Mouse (Mus musculus): ENCODE data around the gene Vps51. TPM values are rescaled to one million over a fixed set of nuclear protein-coding genes. Genes with fewer than 3 reads are reported as not detected.

Vps51 gene
- polyA plus RNA-seq (2016; fragmentation: Nextera tagmentation; extraction: Ambion mirVana): 67.7 and 72.7 TPM in 2 replicates

DNA sequence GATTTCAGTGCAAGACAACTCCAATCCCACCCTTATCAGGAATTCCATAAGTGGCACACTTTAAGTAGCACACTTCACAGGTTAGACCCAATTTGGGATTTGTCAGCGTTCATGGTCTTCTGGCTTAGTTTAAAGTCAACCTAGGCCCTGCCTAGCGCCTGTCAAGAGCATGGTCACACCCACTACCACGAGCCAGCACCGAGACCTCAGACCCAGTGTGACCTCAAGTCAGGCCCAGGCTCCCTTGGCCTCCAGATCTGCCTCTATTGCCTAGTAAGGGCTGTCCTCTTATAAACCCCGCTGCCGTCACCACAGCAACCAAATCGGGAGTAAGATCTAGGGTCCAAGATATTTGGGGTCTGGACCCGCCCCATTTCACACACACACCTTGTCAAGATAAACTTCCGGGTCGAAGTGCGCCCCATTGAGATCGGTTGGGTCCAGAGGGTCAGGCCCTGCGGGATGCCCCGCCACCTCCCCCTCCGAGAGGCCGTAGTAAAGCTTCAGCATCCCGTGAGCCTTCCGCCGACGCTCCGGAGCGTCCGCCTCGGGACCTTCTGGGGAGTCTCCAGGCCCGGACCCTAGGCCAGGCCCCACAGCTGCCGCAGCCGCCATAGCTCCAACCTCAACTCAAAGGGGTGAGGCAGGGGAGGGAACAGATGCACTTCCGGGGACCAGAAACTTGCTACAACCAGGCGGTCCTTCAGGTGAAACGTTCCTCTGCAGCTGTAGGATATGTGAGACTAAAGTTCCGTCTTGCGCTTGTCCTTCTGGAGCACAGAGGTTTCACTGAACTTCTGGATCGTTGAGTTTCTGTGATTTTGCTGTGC is at the start of gene Vps51:
Gene Vps51 (minus strand): TSS at position 668 of the 830 bp plus-strand sequence.
- Histone ChIP-seq H3K27ac (peak within 1 kb of the TSS; percentile 80), H3K4me1 (replicated peaks) (peaks cover 14% of the 10 kb centered on the region), H3K4me2 (peak within 1 kb of the TSS; percentile 90), H3K36me3 (peaks cover 51% of the 10 kb centered on the region), H3K9ac (replicated peaks) (peak within 1 kb of the TSS; percentile 77), H3K27me3 (no peaks in the 10 kb centered on the region), H3K4me3 (replicated peaks) (peak within 1 kb of the TSS; percentile 78), H3K9me3 (no peaks in the 10 kb centered on the region)
- peak; percentile 84 for ATAC-seq (ENCODE audit: insufficient number of reproducible peaks, insufficient read depth, low FRiP score, low TSS enrichment, low read depth)
- WGBS: 1% methylated on average over 33 of the region's 33 CpGs

- H3K36me3 ChIP-seq: peaks cover 10% of the 10 kb centered on the region; the same call in 1 of the 2 replicates
- H3K4me2 ChIP-seq: no peak overlapping the region
- H3K9ac ChIP-seq (replicated peaks): no peak overlapping the region
- H3K27me3 ChIP-seq: no peaks in the 10 kb centered on the region
- peaks cover 10% of the 10 kb centered on the region; the same call in 1 of the 2 replicates for H3K4me1 ChIP-seq (replicated peaks)
- H3K4me3 ChIP-seq (replicated peaks): no peak overlapping the region
- WGBS: 22% methylated on average over 4 of the region's 4 CpGs
- ATAC-seq (ENCODE audit: insufficient number of reproducible peaks, insufficient read depth, low FRiP score, low TSS enrichment, low read depth): no peak
- H3K9me3 ChIP-seq: no peaks in the 10 kb centered on the region
- H3K27ac ChIP-seq: no peak overlapping the region
These were observed 49.3 kb upstream of the Vps51 start for GRCm38 (mm10) chr19:6126289-6126688.

DNA sequence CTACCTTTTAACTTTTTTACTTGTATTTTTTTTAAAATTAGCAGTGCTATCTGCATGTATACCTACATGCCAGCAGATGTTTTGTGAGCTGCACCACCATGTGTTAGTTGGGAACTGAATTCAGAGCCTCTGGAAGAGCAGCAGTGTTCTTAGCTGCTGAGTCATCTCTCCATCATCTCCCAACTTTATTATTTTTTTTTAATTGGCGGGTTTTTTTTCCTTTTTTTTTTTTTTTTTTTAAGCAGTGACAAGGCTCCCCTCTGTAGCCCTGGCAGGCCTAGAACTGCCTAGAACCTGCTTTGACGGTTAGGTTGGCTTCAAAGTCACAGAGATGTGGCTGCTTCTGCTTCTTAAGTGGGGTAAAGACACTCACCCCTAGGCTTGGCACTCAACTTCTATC is 47.9 kb upstream of the Vps51 start:
- Histone ChIP-seq H3K4me3 (replicated peaks) (no peak overlapping the region), H3K36me3 (peaks cover 21% of the 10 kb centered on the region; the same call in 1 of the 2 replicates), H3K9ac (replicated peaks) (no peak overlapping the region), H3K27ac (no peak overlapping the region), H3K27me3 (no peaks in the 10 kb centered on the region), H3K4me1 (replicated peaks) (peaks cover 10% of the 10 kb centered on the region; the same call in 1 of the 2 replicates), H3K4me2 (no peak overlapping the region), H3K9me3 (no peaks in the 10 kb centered on the region)
- 83% methylated on average over 2 of the region's 2 CpGs for WGBS
- ATAC-seq (ENCODE audit: insufficient number of reproducible peaks, insufficient read depth, low FRiP score, low TSS enrichment, low read depth): no peak

DNA sequence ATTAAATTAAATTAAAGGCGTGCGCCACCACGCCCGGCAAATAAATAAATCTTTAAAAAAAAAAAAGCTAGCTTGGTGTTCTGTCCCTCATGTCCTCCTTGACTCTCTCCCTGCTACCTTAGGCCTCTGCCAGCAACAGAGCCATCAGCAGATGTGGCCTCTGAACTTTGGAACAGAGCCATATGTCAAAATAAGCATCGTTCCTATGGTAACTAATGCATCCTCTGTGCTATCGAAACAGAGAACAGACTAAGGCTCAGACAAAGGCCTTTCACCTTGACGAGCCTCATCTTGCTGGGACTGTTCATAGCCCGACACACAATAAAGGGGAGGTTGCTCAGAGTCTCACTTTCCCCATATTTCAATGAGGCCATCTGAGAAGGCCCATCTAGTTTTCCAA is 46.3 kb upstream of the Vps51 start:
- no peak for ATAC-seq (ENCODE audit: insufficient number of reproducible peaks, insufficient read depth, low FRiP score, low TSS enrichment, low read depth)
- H3K9me3 ChIP-seq: no peaks in the 10 kb centered on the region
- H3K4me3 ChIP-seq (replicated peaks): no peak overlapping the region
- H3K27me3 ChIP-seq: no peaks in the 10 kb centered on the region
- H3K4me2 ChIP-seq: no peak overlapping the region
- H3K9ac ChIP-seq (replicated peaks): no peak overlapping the region
- WGBS: 65% methylated on average over 8 of the region's 8 CpGs
- H3K4me1 ChIP-seq (replicated peaks): peaks cover 18% of the 10 kb centered on the region
- H3K27ac ChIP-seq: no peak overlapping the region
- H3K36me3 ChIP-seq: peaks cover 21% of the 10 kb centered on the region; the same call in 1 of the 2 replicates

GRCm38 (mm10) chr19:6121761-6122160 is 44.7 kb upstream of the Vps51 start:
- peaks cover 25% of the 10 kb centered on the region for H3K4me1 ChIP-seq (replicated peaks)
- peak overlapping the region; percentile 42; the same call in 1 of the 2 replicates for H3K9ac ChIP-seq (replicated peaks)
- ATAC-seq (ENCODE audit: insufficient number of reproducible peaks, insufficient read depth, low FRiP score, low TSS enrichment, low read depth): no peak
- H3K27ac ChIP-seq: no peak overlapping the region
- no peaks in the 10 kb centered on the region for H3K27me3 ChIP-seq
- no peaks in the 10 kb centered on the region for H3K9me3 ChIP-seq
- H3K4me3 ChIP-seq (replicated peaks): no peak overlapping the region
- WGBS: 21% methylated on average over 19 of the region's 19 CpGs
- H3K4me2 ChIP-seq: no peak overlapping the region
- H3K36me3 ChIP-seq: peaks cover 21% of the 10 kb centered on the region; the same call in 1 of the 2 replicates

DNA sequence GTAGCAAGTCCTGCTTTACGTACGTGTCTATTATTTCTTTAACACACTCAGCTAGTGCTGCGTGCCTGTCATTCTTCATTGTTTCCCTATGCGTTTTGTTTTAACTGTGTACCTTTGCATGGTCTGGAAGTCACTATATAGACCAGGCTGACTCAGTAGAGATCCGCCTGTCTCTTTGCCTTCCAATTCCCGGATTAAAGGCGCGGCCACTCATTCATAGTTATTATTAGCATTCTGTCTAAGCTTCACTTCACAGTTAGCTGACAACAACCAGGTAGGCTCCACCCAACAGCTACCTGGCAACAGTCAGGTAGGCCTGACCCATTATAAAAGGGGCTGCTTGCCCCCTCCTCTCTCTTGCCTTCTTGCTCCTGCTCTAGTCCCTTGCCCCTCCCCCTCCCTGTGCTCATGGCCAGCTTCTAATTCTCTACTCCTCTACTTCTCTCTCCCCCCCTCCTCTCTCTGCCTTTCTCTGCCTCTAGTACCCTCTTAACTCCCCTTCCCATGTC is 41.7 kb upstream of the Vps51 start:
- peak; percentile 12; the same call in 1 of the 2 replicates for ATAC-seq (ENCODE audit: insufficient number of reproducible peaks, insufficient read depth, low FRiP score, low TSS enrichment, low read depth)
- WGBS: 4% methylated on average over 8 of the region's 8 CpGs

GRCm38 (mm10) chr19:6117986-6118676 is 41.1 kb upstream of the Vps51 start, which contains the start of gene Sac3d1:
Gene Sac3d1 (minus strand): TSS chr19:6118650.
- Histone ChIP-seq H3K36me3 (peaks cover 51% of the 10 kb centered on the region), H3K27me3 (no peaks in the 10 kb centered on the region), H3K9me3 (no peaks in the 10 kb centered on the region), H3K9ac (replicated peaks) (peak within 1 kb of the TSS; percentile 88), H3K4me2 (peak within 1 kb of the TSS; percentile 88), H3K4me3 (replicated peaks) (peak within 1 kb of the TSS; percentile 91), H3K27ac (peak within 1 kb of the TSS; percentile 97), H3K4me1 (replicated peaks) (peaks cover 29% of the 10 kb centered on the region)
- WGBS: under 1% methylated on average over 77 of the region's 77 CpGs
- peak; percentile 72 for ATAC-seq (ENCODE audit: insufficient number of reproducible peaks, insufficient read depth, low FRiP score, low TSS enrichment, low read depth)

More for the DNA sequence above, 41.7 kb upstream of the Vps51 start:
- Histone ChIP-seq H3K36me3 (peaks cover 49% of the 10 kb centered on the region), H3K4me1 (replicated peaks) (peaks cover 29% of the 10 kb centered on the region), H3K4me3 (replicated peaks) (peak overlapping the region; percentile 91), H3K9ac (replicated peaks) (peak overlapping the region; percentile 88), H3K4me2 (peak overlapping the region; percentile 88), H3K27me3 (no peaks in the 10 kb centered on the region), H3K27ac (peak overlapping the region; percentile 97), H3K9me3 (no peaks in the 10 kb centered on the region)

DNA sequence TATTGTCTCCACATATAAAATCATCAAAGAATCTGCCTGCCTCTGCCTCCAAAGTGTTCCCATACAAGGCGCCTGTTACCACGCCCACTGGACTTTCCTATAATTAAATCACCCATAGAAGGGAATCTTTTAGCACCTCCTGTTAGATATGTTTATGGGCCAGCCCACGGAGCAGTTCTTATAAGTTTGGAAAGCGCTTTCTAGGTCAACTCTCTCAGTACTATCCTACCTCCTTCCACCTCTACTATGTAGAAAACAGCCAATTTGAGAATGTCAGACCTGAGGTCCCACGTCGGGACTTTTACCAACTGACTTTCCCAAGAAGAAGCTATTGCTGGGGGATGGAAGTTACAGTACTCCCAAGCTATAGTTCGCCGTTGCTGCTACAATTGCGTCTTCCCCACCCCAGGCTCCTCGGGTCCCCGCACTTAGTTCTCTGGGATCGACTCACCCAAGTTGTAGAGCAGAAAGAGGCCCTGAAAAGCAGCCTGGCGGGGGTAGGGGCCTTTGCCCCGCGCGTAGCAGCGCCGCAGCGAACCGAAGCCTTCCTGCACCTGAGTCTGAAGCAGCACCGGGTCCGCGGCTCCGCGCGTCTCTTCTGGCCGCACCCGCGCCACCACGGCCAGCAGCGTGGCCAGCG is 40.4 kb upstream of the Vps51 start:
- Histone ChIP-seq H3K4me3 (replicated peaks) (peak overlapping the region; percentile 91), H3K9ac (replicated peaks) (peak overlapping the region; percentile 88), H3K4me2 (peak overlapping the region; percentile 88), H3K4me1 (replicated peaks) (peaks cover 29% of the 10 kb centered on the region), H3K27me3 (no peaks in the 10 kb centered on the region), H3K36me3 (peaks cover 57% of the 10 kb centered on the region), H3K9me3 (no peaks in the 10 kb centered on the region), H3K27ac (peak overlapping the region; percentile 97)
- 4% methylated on average over 32 of the region's 32 CpGs for WGBS
- no peak for ATAC-seq (ENCODE audit: insufficient number of reproducible peaks, insufficient read depth, low FRiP score, low TSS enrichment, low read depth)

- no peak overlapping the region; the same call in 1 of the 2 replicates for H3K4me2 ChIP-seq
- H3K9ac ChIP-seq (replicated peaks): 0 out of 2 replicates have a peak overlapping the region, but pooled peaks have one; percentile 18
- H3K27me3 ChIP-seq: no peaks in the 10 kb centered on the region
- H3K4me1 ChIP-seq (replicated peaks): peaks cover 21% of the 10 kb centered on the region
- 90% methylated on average over 15 of the region's 15 CpGs for WGBS
- no peak overlapping the region for H3K27ac ChIP-seq
- peaks cover 54% of the 10 kb centered on the region for H3K36me3 ChIP-seq
- ATAC-seq (ENCODE audit: insufficient number of reproducible peaks, insufficient read depth, low FRiP score, low TSS enrichment, low read depth): no peak
- H3K4me3 ChIP-seq (replicated peaks): no peak overlapping the region
- no peaks in the 10 kb centered on the region for H3K9me3 ChIP-seq
These were observed 39.3 kb upstream of the Vps51 start for GRCm38 (mm10) chr19:6116113-6116850.

- H3K36me3 ChIP-seq: peaks cover 44% of the 10 kb centered on the region
- 69% methylated on average over 6 of the region's 6 CpGs for WGBS
- no peak for ATAC-seq (ENCODE audit: insufficient number of reproducible peaks, insufficient read depth, low FRiP score, low TSS enrichment, low read depth)
- no peak overlapping the region for H3K27ac ChIP-seq
- peaks cover 11% of the 10 kb centered on the region for H3K4me1 ChIP-seq (replicated peaks)
- no peaks in the 10 kb centered on the region for H3K9me3 ChIP-seq
- no peak overlapping the region for H3K9ac ChIP-seq (replicated peaks)
- no peaks in the 10 kb centered on the region for H3K27me3 ChIP-seq
- H3K4me2 ChIP-seq: no peak overlapping the region
- H3K4me3 ChIP-seq (replicated peaks): no peak overlapping the region
These were observed 36.1 kb upstream of the Vps51 start for GRCm38 (mm10) chr19:6113116-6113515.
